Mouse (Mus musculus) lung, adult 2 months (tissue): Measurements from ENCODE around the gene Gm17268.

Experiments used
- CTCF ChIP-seq: fragments of 200-500 bp; IDR thresholded peaks from 2 replicates; pipeline ENCODE4 v1.5.1; 2011; ENCODE audit warnings: mild to moderate bottlenecking, low read length, control low read depth; ENCODE audit not compliant: insufficient read depth
- POLR2A ChIP-seq: fragments of 200-500 bp; IDR thresholded peaks from 2 replicates; pipeline ENCODE4 v1.6.1; 2011; ENCODE audit warnings: low read depth, mild to moderate bottlenecking, control low read depth, low read length, borderline replicate concordance; ENCODE audit errors: extremely low read depth

GRCm38 (mm10) chr11:82016181-82016780 lies 22.1 kb downstream of the Gm17268 start:
- TF ChIP-seq CTCF = no peak
- no peak for TF ChIP-seq POLR2A
